Mouse (Mus musculus): ENCODE data around the gene Gm19668. TPM values are rescaled to one million over a fixed set of nuclear protein-coding genes. Genes with fewer than 3 reads are reported as not detected.
"Not testable (repeated sequence)": the region's sequence is repeated elsewhere in the genome, so short reads cannot be mapped to it uniquely, and the experiment has no call there.

The Gm19668 gene
- polyA plus RNA-seq, 1 experiment from 2014 or later, result not detected

- Histone ChIP-seq H3K4me3 (ENCODE audit: low read depth, low read length) (no peak overlapping the region), H3K4me1 (ENCODE audit: control insufficient read depth, insufficient read depth, low read length) (no peaks in the 10 kb centered on the region), H3K27ac (replicated peaks; ENCODE audit: low read depth, low read length) (no peak overlapping the region), H3K27me3 (ENCODE audit: control insufficient read depth, insufficient read depth, low read length) (no peaks in the 10 kb centered on the region), H3K36me3 (ENCODE audit: control insufficient read depth, insufficient read depth, low read length) (no peaks in the 10 kb centered on the region), H3K9me3 (ENCODE audit: control insufficient read depth, low read length) (no peaks in the 10 kb centered on the region), H3K9ac (ENCODE audit: low read length) (no peak overlapping the region), H3K4me2 (ENCODE audit: low read depth, severe bottlenecking) (no peak overlapping the region)
- no peak for DNase-seq (ENCODE audit: low spot score)
- ATAC-seq (ENCODE audit: insufficient number of reproducible peaks, low FRiP score, low TSS enrichment, low read depth), result no peak
- WGBS, result 69% methylated on average over 2 of the region's 2 CpGs
Measured at GRCm38 (mm10) chr10:77788621-77789020, 10.3 kb downstream of the Gm19668 start.

- not testable (repeated sequence) for ATAC-seq (ENCODE audit: insufficient number of reproducible peaks, low FRiP score, low TSS enrichment, low read depth); H3K9me3 ChIP-seq (ENCODE audit: control insufficient read depth, low read length); DNase-seq (ENCODE audit: low spot score); H3K27ac ChIP-seq (replicated peaks; ENCODE audit: low read depth, low read length); H3K4me3 ChIP-seq (ENCODE audit: low read depth, low read length); H3K4me2 ChIP-seq (ENCODE audit: low read depth, severe bottlenecking); H3K9ac ChIP-seq (ENCODE audit: low read length); H3K4me1 ChIP-seq (ENCODE audit: control insufficient read depth, insufficient read depth, low read length); H3K27me3 ChIP-seq (ENCODE audit: control insufficient read depth, insufficient read depth, low read length); H3K36me3 ChIP-seq (ENCODE audit: control insufficient read depth, insufficient read depth, low read length)
- WGBS, result no CpG with 5 or more reads among the region's 1 CpGs
Measured at GRCm38 (mm10) chr10:77787876-77788275, 11.1 kb downstream of the Gm19668 start, which contains the start of gene Gm7137. TSS of gene Gm7137 (minus strand) at chr10:77788200.

GRCm38 (mm10) chr10:77783396-77783795 lies 15.5 kb downstream of the Gm19668 start:
- not testable (repeated sequence) for H3K9ac ChIP-seq (ENCODE audit: low read length); H3K4me3 ChIP-seq (ENCODE audit: low read depth, low read length); ATAC-seq (ENCODE audit: insufficient number of reproducible peaks, low FRiP score, low TSS enrichment, low read depth); H3K4me1 ChIP-seq (ENCODE audit: control insufficient read depth, insufficient read depth, low read length); H3K27me3 ChIP-seq (ENCODE audit: control insufficient read depth, insufficient read depth, low read length); H3K9me3 ChIP-seq (ENCODE audit: control insufficient read depth, low read length); DNase-seq (ENCODE audit: low spot score); H3K27ac ChIP-seq (replicated peaks; ENCODE audit: low read depth, low read length); H3K36me3 ChIP-seq (ENCODE audit: control insufficient read depth, insufficient read depth, low read length); H3K4me2 ChIP-seq (ENCODE audit: low read depth, severe bottlenecking)
- 100% methylated on average over 1 of the region's 3 CpGs for WGBS

DNA sequence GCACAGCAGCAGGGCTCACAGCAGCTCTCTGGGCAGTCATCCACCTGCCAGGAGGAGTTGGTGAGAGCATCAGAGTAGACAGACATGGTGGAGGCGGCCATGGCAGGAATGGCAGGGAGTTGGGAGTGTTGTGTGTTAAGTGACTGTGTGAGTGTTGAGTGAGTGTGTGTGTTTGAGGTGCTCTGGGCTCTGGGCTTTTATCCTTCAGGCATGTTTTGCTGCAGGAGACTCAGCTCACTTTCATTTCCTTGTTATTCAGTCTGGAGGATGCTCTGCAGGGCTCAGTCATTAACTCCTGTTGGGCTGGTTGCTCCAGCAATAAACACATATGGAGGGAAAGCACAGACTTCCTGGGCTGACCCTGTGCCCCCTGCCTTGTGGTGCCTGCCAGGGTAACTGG lies 16.5 kb downstream of the Gm19668 start, which contains the start of gene Gm3250:
Gene Gm3250 (minus strand): TSS at position 101 of the 400 bp plus-strand sequence.
- H3K9me3 ChIP-seq (ENCODE audit: control insufficient read depth, low read length); ATAC-seq (ENCODE audit: insufficient number of reproducible peaks, low FRiP score, low TSS enrichment, low read depth); DNase-seq (ENCODE audit: low spot score); H3K4me1 ChIP-seq (ENCODE audit: control insufficient read depth, insufficient read depth, low read length); H3K4me2 ChIP-seq (ENCODE audit: low read depth, severe bottlenecking); H3K27me3 ChIP-seq (ENCODE audit: control insufficient read depth, insufficient read depth, low read length); H3K9ac ChIP-seq (ENCODE audit: low read length); H3K36me3 ChIP-seq (ENCODE audit: control insufficient read depth, insufficient read depth, low read length); H3K4me3 ChIP-seq (ENCODE audit: low read depth, low read length); H3K27ac ChIP-seq (replicated peaks; ENCODE audit: low read depth, low read length): not testable (repeated sequence)
- 67% methylated on average over 1 of the region's 1 CpGs for WGBS

GRCm38 (mm10) chr10:77776844-77777243 lies 22.1 kb downstream of the Gm19668 start, which contains the start of gene Gm7138:
TSS of gene Gm7138 (minus strand) at chr10:77776944.
- H3K27ac ChIP-seq (replicated peaks; ENCODE audit: low read depth, low read length); H3K4me2 ChIP-seq (ENCODE audit: low read depth, severe bottlenecking); H3K9ac ChIP-seq (ENCODE audit: low read length); H3K9me3 ChIP-seq (ENCODE audit: control insufficient read depth, low read length); H3K4me3 ChIP-seq (ENCODE audit: low read depth, low read length); H3K36me3 ChIP-seq (ENCODE audit: control insufficient read depth, insufficient read depth, low read length); H3K27me3 ChIP-seq (ENCODE audit: control insufficient read depth, insufficient read depth, low read length); ATAC-seq (ENCODE audit: insufficient number of reproducible peaks, low FRiP score, low TSS enrichment, low read depth); DNase-seq (ENCODE audit: low spot score); H3K4me1 ChIP-seq (ENCODE audit: control insufficient read depth, insufficient read depth, low read length): not testable (repeated sequence)
- WGBS, result 53% methylated on average over 1 of the region's 1 CpGs

GRCm38 (mm10) chr10:77772142-77772541 lies 26.8 kb downstream of the Gm19668 start:
- not testable (repeated sequence) for H3K9ac ChIP-seq (ENCODE audit: low read length); H3K4me3 ChIP-seq (ENCODE audit: low read depth, low read length); H3K4me1 ChIP-seq (ENCODE audit: control insufficient read depth, insufficient read depth, low read length); H3K9me3 ChIP-seq (ENCODE audit: control insufficient read depth, low read length); H3K27me3 ChIP-seq (ENCODE audit: control insufficient read depth, insufficient read depth, low read length); H3K27ac ChIP-seq (replicated peaks; ENCODE audit: low read depth, low read length); H3K36me3 ChIP-seq (ENCODE audit: control insufficient read depth, insufficient read depth, low read length); ATAC-seq (ENCODE audit: insufficient number of reproducible peaks, low FRiP score, low TSS enrichment, low read depth); H3K4me2 ChIP-seq (ENCODE audit: low read depth, severe bottlenecking); DNase-seq (ENCODE audit: low spot score)
- 100% methylated on average over 1 of the region's 3 CpGs for WGBS

DNA sequence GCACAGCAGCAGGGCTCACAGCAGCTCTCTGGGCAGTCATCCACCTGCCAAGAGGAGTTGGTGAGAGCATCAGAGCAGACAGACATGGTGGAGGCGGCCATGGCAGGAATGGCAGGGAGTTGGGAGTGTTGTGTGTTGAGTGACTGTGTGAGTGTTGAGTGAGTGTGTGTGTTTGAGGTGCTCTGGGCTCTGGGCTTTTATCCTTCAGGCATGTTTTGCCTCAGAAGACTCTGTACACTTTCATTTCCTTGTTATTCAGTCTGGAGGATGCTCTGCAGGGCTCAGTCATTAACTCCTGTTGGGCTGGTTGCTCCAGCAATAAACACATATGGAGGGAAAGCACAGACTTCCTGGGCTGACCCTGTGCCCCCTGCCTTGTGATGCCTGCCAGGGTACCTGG lies 27.7 kb downstream of the Gm19668 start, which contains the start of gene Gm3238:
Gene Gm3238 (minus strand): TSS at position 101 of the 400 bp plus-strand sequence.
- not testable (repeated sequence) for H3K9ac ChIP-seq (ENCODE audit: low read length); H3K4me2 ChIP-seq (ENCODE audit: low read depth, severe bottlenecking); H3K36me3 ChIP-seq (ENCODE audit: control insufficient read depth, insufficient read depth, low read length); H3K4me1 ChIP-seq (ENCODE audit: control insufficient read depth, insufficient read depth, low read length); DNase-seq (ENCODE audit: low spot score); H3K4me3 ChIP-seq (ENCODE audit: low read depth, low read length); H3K27ac ChIP-seq (replicated peaks; ENCODE audit: low read depth, low read length); H3K9me3 ChIP-seq (ENCODE audit: control insufficient read depth, low read length); H3K27me3 ChIP-seq (ENCODE audit: control insufficient read depth, insufficient read depth, low read length); ATAC-seq (ENCODE audit: insufficient number of reproducible peaks, low FRiP score, low TSS enrichment, low read depth)
- WGBS, result 83% methylated on average over 1 of the region's 1 CpGs

- H3K4me2 ChIP-seq (ENCODE audit: low read depth, severe bottlenecking), result no peak overlapping the region
- no peaks in the 10 kb centered on the region for H3K4me1 ChIP-seq (ENCODE audit: control insufficient read depth, insufficient read depth, low read length)
Measured at GRCm38 (mm10) chr10:77769727-77770126, 29.2 kb downstream of the Gm19668 start.

DNA sequence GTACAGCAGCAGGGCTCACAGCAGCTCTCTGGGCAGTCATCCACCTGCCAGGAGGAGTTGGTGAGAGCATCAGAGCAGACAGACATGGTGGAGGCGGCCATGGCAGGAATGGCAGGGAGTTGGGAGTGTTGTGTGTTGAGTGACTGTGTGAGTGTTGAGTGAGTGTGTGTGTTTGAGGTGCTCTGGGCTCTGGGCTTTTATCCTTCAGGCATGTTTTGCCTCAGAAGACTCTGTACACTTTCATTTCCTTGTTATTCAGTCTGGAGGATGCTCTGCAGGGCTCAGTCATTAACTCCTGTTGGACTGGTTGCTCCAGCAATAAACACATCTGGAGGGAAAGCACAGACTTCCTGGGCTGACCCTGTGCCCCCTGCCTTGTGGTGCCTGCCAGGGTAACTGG lies 39.4 kb downstream of the Gm19668 start, which contains the start of gene Gm3233:
Gene Gm3233 (minus strand): TSS at position 101 of the 400 bp plus-strand sequence.
- H3K4me2 ChIP-seq (ENCODE audit: low read depth, severe bottlenecking); H3K36me3 ChIP-seq (ENCODE audit: control insufficient read depth, insufficient read depth, low read length); ATAC-seq (ENCODE audit: insufficient number of reproducible peaks, low FRiP score, low TSS enrichment, low read depth); H3K4me3 ChIP-seq (ENCODE audit: low read depth, low read length); H3K9me3 ChIP-seq (ENCODE audit: control insufficient read depth, low read length); H3K9ac ChIP-seq (ENCODE audit: low read length); DNase-seq (ENCODE audit: low spot score); H3K27me3 ChIP-seq (ENCODE audit: control insufficient read depth, insufficient read depth, low read length); H3K4me1 ChIP-seq (ENCODE audit: control insufficient read depth, insufficient read depth, low read length); H3K27ac ChIP-seq (replicated peaks; ENCODE audit: low read depth, low read length): not testable (repeated sequence)
- no CpG with 5 or more reads among the region's 1 CpGs for WGBS

More at GRCm38 (mm10) chr10:77769727-77770126, 29.2 kb downstream of the Gm19668 start:
- DNase-seq (ENCODE audit: low spot score) (no peak), ATAC-seq (ENCODE audit: insufficient number of reproducible peaks, low FRiP score, low TSS enrichment, low read depth) (no peak)
- H3K36me3 ChIP-seq (ENCODE audit: control insufficient read depth, insufficient read depth, low read length), result no peaks in the 10 kb centered on the region
- H3K4me3 ChIP-seq (ENCODE audit: low read depth, low read length), result no peak overlapping the region
- H3K9me3 ChIP-seq (ENCODE audit: control insufficient read depth, low read length), result no peaks in the 10 kb centered on the region
- H3K27ac ChIP-seq (replicated peaks; ENCODE audit: low read depth, low read length), result no peak overlapping the region
- 82% methylated on average over 1 of the region's 1 CpGs for WGBS
- H3K9ac ChIP-seq (ENCODE audit: low read length), result no peak overlapping the region
- no peaks in the 10 kb centered on the region for H3K27me3 ChIP-seq (ENCODE audit: control insufficient read depth, insufficient read depth, low read length)
